Mouse (Mus musculus) midbrain, embryonic 10.5 days (tissue): Measurements from ENCODE around the gene Pif1. TPM values are rescaled to one million over a fixed set of nuclear protein-coding genes. Genes with fewer than 3 reads are reported as not detected.

ENCODE experiments used
- DNase-seq: peaks from one replicate; pipeline ENCODE4 v3.0.0-alpha.2; 2017; ENCODE audit warnings: low spot score
- H3K27ac ChIP-seq: fragments of 300-500 bp; sonication (generic); replicated peaks from 2 replicates; pipeline ENCODE4 v1.5.1; 2016; ENCODE audit warnings: mild to moderate bottlenecking
- H3K27me3 ChIP-seq: fragments of 300-500 bp; sonication (generic); 2 replicates; pipeline ENCODE4 v1.6.1; 2016; ENCODE audit warnings: low read depth, mild to moderate bottlenecking; ENCODE audit not compliant: poor library complexity, severe bottlenecking
- H3K36me3 ChIP-seq: fragments of 300-500 bp; sonication (generic); 2 replicates; pipeline ENCODE4 v1.6.1; 2016; ENCODE audit warnings: mild to moderate bottlenecking, moderate library complexity
- H3K4me1 ChIP-seq: fragments of 300-500 bp; sonication (generic); 2 replicates; pipeline ENCODE4 v1.6.1; 2016
- H3K4me3 ChIP-seq: fragments of 300-500 bp; sonication (generic); 2 replicates; pipeline ENCODE4 v1.5.1; 2016; ENCODE audit warnings: mild to moderate bottlenecking, moderate library complexity
- H3K9me3 ChIP-seq: fragments of 300-500 bp; sonication (generic); replicated peaks from 2 replicates; pipeline ENCODE4 v1.6.1; 2016; ENCODE audit warnings: mild to moderate bottlenecking
- WGBS: fragments of 180-500 bp; shearing (Covaris S2); methylation state at CpG from one replicate; pipeline ENCODE4 v1.1.7; 2016; 5-methylcytosine and 5-hydroxymethylcytosine counted together
- polyA plus RNA-seq: library from polyadenylated mRNA; unstranded; fragments of >200 nt; fragmentation: Nextera tagmentation; extraction: Ambion mirVana; gene quantifications from 2 replicates; pipeline ENCODE4 v1.2.1, GENCODE M21; 2016

The Pif1 gene
- polyA plus RNA-seq, 1 experiment from 2014 or later, result 27.8 TPM

DNA sequence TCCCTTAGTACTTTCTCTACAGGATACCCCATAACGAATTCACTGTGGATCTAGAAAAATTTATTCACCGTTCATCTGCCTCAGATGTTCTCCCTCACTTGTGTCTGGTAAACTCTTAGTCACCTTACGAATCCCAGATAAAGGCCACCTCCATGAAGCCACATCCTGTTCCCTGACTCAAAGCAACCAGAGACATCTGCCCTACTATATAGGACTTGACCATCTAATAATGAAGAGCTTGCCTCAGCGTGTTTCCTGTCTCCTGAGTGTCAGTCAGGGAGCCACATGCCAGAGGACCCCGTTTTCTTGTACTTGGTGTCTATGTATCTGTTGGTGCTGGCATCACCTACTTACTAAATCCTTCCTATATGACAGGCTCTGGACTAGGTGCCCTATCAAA lies 37.3 kb upstream of the Pif1 start:
- no peaks in the 10 kb centered on the region for H3K27me3 ChIP-seq
- H3K4me1 ChIP-seq, result peaks cover 57% of the 10 kb centered on the region
- no peak overlapping the region for H3K4me3 ChIP-seq
- DNase-seq, result no peak
- no peaks in the 10 kb centered on the region for H3K9me3 ChIP-seq
- peak overlapping the region; percentile 6; the same call in 1 of the 2 replicates for H3K27ac ChIP-seq
- peaks cover 12% of the 10 kb centered on the region; the same call in 1 of the 2 replicates for H3K36me3 ChIP-seq
- 86% methylated on average over 5 of the region's 5 CpGs for WGBS

DNA sequence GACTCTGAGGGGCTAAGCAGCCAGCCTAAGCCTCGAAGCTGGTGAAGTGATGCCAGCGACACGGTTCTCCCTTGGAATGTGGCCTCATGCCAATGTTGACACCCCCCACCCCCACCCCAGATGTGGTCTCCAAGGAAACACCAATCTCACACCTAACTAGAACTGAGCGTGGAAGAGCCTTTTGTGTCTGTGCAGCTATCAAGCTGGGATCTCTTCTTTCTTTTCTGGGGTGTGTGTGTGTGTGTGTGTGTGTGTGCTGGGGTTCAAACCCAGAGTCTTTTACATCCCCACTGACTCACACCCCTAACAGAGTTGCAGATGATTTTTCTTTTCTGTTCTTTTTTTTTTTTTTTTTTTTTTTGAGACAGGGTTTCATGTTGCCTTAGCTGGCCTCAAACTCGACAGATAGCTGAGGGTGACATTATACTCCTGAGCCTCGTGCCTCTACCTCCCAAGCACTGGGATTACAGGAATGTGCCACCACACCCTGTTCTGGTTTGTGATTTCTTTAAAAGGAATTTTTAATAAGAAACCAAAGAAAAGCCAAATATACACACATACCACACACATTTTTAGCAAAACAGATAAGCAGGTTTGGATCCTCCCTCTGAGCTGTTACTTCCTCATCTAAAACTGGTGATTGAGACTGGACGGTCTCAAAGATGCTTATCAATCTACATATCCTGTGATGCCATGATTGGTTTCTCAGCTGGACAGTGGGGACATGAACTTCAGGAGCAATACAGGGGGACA lies 36.7 kb upstream of the Pif1 start:
- peaks cover 63% of the 10 kb centered on the region for H3K4me1 ChIP-seq
- H3K27me3 ChIP-seq, result no peaks in the 10 kb centered on the region
- H3K36me3 ChIP-seq, result peaks cover 12% of the 10 kb centered on the region; the same call in 1 of the 2 replicates
- 44% methylated on average over 7 of the region's 7 CpGs for WGBS
- no peaks in the 10 kb centered on the region for H3K9me3 ChIP-seq
- no peak for DNase-seq
- no peak overlapping the region for H3K4me3 ChIP-seq
- peak overlapping the region; percentile 75 for H3K27ac ChIP-seq

DNA sequence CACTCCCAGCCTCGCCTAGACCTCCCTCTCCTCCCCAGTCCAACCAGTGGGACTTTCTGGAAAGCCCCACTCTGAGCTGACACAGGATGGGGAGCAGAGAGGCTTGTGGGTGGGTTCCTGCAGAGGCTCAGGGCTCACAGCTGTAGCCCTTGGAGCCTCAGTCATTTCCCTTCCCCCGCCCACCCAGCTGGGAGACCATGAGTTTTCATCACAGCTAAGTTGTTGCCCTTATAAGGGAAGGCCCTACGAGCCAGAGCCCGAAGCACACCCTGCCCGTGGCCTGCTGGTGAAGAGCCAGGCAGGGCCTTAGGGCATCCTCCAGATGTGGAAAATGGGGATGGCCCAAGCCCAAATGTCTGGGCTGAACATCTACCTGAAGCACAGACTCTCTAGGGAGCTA lies 35.9 kb upstream of the Pif1 start:
- Histone ChIP-seq H3K4me3 (no peak overlapping the region), H3K27ac (peak overlapping the region; percentile 75), H3K27me3 (no peaks in the 10 kb centered on the region), H3K4me1 (peaks cover 62% of the 10 kb centered on the region), H3K36me3 (peaks cover 19% of the 10 kb centered on the region), H3K9me3 (no peaks in the 10 kb centered on the region)
- DNase-seq, result peak; percentile 54
- WGBS, result 34% methylated on average over 5 of the region's 5 CpGs

DNA sequence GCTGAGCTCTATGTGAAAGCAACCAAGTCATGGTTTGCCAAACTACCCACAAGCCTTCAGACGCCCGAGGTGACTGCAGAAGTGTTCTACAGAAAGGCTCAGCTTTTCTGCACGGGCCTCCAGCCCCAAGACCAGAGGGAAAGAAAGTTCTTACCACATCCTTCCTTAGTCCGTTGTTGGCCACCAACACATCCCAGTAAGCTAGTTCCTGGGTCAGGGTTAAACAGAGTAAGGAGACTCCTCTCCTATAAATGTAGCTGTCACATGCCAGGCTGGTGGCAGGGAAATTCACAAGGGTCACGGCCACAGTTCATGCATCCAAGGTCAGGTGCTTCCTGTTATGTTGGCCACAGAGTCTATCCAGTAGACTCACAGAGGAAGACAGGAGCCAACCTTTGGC lies 34.8 kb upstream of the Pif1 start:
- no peaks in the 10 kb centered on the region for H3K27me3 ChIP-seq
- peaks cover 54% of the 10 kb centered on the region for H3K4me1 ChIP-seq
- H3K4me3 ChIP-seq, result no peak overlapping the region
- no peak for DNase-seq
- H3K9me3 ChIP-seq, result no peaks in the 10 kb centered on the region
- WGBS, result 88% methylated on average over 5 of the region's 5 CpGs
- H3K27ac ChIP-seq, result no peak overlapping the region
- peaks cover 30% of the 10 kb centered on the region for H3K36me3 ChIP-seq

DNA sequence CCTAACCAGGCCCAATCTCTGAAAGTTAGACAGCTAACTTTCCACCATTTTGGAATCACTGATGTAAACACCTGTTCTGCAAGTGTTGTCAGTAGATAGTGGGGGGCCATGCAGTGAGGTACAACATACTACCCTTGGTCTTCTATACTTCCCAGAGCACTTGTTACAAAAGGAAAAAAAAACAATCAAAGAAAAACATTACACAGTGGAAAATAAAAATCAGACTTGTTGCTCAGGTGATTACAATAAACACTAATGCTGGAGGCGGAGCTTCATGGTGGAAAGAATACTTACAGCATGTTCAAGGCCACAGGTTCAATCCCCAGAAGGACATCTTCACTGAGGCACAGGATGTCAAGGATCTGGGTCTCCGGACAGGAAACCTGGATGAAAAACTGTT lies 34.2 kb upstream of the Pif1 start:
- DNase-seq, result no peak
- Histone ChIP-seq H3K9me3 (no peaks in the 10 kb centered on the region), H3K27ac (no peak overlapping the region), H3K4me3 (no peak overlapping the region), H3K4me1 (peaks cover 50% of the 10 kb centered on the region), H3K36me3 (peaks cover 36% of the 10 kb centered on the region), H3K27me3 (no peaks in the 10 kb centered on the region)
- over 99% methylated on average over 2 of the region's 2 CpGs for WGBS

DNA sequence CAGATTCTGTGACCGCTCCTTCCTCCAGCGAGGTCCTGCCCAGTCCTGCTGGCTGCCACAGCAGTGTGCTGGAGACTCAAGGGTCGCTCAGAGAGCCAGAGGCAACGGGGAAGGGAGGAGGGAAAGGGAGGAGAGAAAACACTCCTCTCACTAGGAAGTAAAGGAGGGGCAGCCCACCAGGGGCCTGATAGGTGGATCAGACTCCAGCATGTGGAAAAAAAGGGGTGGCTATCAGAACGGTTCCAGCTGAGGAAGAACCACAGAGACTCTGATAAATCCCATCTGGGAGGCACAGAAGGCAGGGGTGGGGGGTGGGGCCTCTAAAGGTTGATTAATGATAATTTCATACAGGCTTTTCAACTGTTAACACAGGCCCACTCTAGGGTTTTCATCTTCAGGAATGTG lies 32.0 kb upstream of the Pif1 start:
- peak overlapping the region; percentile 67 for H3K27ac ChIP-seq
- WGBS, result 24% methylated on average over 5 of the region's 5 CpGs
- no peaks in the 10 kb centered on the region for H3K27me3 ChIP-seq
- H3K4me1 ChIP-seq, result peaks cover 31% of the 10 kb centered on the region
- peaks cover 56% of the 10 kb centered on the region for H3K36me3 ChIP-seq
- DNase-seq, result no peak
- no peak overlapping the region for H3K4me3 ChIP-seq
- H3K9me3 ChIP-seq, result no peaks in the 10 kb centered on the region

DNA sequence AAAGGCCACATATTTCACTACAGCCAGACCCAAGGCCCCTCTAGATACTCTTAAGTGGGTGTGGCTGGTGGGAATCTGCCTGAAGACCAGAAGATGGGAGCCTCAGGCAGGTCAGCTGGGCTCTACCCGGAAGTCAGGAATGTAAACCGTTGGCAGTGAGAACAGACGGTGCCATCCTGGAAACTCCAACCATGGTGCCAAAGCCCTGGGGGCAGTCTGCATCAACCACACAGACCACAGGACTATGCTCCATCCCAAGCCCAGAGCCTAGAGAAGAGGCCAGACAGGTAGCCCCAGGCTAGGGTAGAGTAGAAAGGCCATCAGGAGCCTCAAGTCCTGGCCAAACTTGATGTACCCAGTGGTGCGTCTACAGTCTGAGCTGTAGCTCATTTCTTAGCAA lies 31.3 kb upstream of the Pif1 start:
- Histone ChIP-seq H3K4me1 (peaks cover 25% of the 10 kb centered on the region), H3K4me3 (no peak overlapping the region), H3K27ac (0 out of 2 replicates have a peak overlapping the region, but pooled peaks have one; percentile 67), H3K27me3 (no peaks in the 10 kb centered on the region), H3K36me3 (peaks cover 62% of the 10 kb centered on the region), H3K9me3 (no peaks in the 10 kb centered on the region)
- no peak for DNase-seq
- 94% methylated on average over 4 of the region's 4 CpGs for WGBS

DNA sequence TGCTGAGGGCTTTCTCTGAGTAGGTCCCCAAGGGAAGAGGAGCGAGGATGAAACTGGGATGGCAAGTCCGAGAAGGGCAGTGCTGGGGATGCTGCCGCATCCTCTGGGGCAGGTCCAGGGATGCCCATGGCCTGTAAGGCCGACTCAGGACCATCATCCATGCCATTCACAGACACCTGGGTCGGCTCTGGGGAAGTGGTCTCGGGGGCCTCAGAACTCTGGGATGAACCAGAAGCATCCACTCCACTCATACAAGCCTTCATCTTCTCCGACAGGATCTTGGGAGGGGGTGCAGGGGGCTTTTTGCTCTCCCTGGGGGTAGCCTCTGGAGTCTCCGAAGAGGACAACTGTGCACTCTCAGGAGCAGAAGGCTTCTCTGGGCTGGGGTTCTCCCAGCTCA lies 30.6 kb upstream of the Pif1 start:
- 95% methylated on average over 8 of the region's 8 CpGs for whole genome bisulfite sequencing
- H3K27me3 ChIP-seq, result no peaks in the 10 kb centered on the region
- no peak overlapping the region for H3K27ac ChIP-seq
- H3K9me3 ChIP-seq, result no peaks in the 10 kb centered on the region
- no peak for DNase-seq
- H3K4me3 ChIP-seq, result no peak overlapping the region
- peaks cover 23% of the 10 kb centered on the region for H3K4me1 ChIP-seq
- peaks cover 62% of the 10 kb centered on the region for H3K36me3 ChIP-seq

DNA sequence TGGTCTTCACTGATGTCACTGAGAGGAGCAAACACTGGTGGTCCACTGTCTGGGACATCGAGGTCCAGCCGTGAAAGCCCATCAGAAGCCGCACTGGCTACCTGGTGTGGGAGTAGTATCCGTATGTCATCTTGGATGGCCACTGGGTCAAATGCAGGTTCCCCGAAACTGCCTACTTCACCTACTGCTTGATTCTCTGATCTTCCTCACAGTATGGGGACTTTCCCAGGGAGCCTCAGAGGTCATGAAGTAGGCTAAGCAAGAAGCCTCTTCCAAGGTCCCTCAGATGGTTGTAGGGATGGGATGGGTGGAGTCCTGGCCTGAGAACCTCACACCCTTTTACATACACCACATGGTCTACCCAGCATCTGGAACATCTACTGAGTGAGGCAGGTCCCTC lies 30.0 kb upstream of the Pif1 start:
- Histone ChIP-seq H3K4me1 (peaks cover 26% of the 10 kb centered on the region), H3K4me3 (no peak overlapping the region), H3K27ac (no peak overlapping the region), H3K27me3 (no peaks in the 10 kb centered on the region), H3K9me3 (no peaks in the 10 kb centered on the region), H3K36me3 (peaks cover 61% of the 10 kb centered on the region)
- no peak for DNase-seq
- WGBS, result 94% methylated on average over 5 of the region's 5 CpGs

DNA sequence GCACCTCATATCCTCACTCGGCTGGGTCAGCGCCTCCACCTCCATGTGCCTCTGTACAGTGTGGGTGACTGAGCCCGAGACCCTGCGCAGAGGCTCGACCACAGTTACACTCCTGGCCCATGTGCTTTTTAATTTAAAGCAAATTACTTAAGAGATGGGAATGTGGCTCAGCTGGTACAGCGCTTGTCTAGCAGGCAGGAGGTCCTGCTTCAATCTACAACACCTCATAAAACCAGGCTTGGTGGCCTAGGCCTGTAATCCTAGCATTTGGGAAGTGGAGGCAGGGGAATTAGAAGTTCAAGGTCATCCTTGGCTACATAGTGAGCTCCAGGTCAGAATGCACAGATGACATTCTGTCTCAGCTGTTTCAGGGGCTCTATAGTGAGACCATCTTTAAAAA lies 28.2 kb upstream of the Pif1 start:
- no peaks in the 10 kb centered on the region for H3K9me3 ChIP-seq
- H3K4me1 ChIP-seq, result peaks cover 35% of the 10 kb centered on the region
- H3K4me3 ChIP-seq, result no peak overlapping the region
- 90% methylated on average over 6 of the region's 6 CpGs for WGBS
- peaks cover 65% of the 10 kb centered on the region for H3K36me3 ChIP-seq
- no peak overlapping the region for H3K27ac ChIP-seq
- DNase-seq, result no peak
- no peaks in the 10 kb centered on the region for H3K27me3 ChIP-seq

DNA sequence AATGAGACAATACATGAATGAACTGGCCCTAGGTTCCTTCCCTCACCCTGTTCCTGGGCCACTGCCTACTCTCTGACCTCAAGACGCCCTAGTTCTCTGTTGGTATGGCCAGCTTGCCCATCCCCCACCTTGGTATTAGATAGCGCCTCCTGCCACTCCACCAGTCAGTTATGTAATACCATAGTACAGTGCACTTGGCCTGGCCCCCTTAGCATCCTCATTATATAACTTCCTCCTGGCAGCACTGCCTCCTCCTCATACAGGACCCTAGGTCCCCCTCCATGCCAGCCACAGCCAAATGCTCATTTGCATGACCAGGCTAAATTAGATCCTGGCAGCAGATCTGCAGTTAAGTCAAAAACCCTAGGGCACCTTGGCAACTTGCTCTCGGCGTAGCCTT lies 25.9 kb upstream of the Pif1 start:
- no peak for DNase-seq
- Histone ChIP-seq H3K27ac (peak overlapping the region; percentile 82), H3K27me3 (no peaks in the 10 kb centered on the region), H3K36me3 (peaks cover 78% of the 10 kb centered on the region), H3K4me1 (peaks cover 21% of the 10 kb centered on the region), H3K9me3 (no peaks in the 10 kb centered on the region), H3K4me3 (no peak overlapping the region)
- WGBS, result 91% methylated on average over 4 of the region's 4 CpGs

DNA sequence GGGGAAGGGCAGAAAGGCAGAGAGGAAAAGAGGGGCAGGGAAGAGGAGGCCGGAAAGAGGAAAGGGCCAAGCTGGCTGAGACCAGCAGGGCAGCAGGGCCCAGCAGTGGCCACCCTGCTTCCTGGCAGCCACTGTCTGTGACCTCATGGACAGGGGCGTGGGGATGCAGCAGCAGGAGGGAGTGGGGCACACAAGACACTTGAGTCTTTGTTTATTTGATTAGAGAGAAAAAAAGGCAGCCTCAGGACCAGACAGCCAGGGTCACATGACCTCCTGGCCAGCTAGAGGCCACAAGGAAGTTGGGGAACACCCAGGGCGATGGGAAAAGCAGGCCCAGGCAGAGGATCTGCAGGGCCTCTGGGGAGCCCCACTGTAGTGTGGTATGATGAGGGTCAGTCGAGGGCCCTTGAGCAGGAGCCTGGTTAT lies 24.9 kb upstream of the Pif1 start:
- H3K36me3 ChIP-seq, result peaks cover 74% of the 10 kb centered on the region
- H3K4me3 ChIP-seq, result no peak overlapping the region
- no peaks in the 10 kb centered on the region for H3K27me3 ChIP-seq
- WGBS, result 42% methylated on average over 4 of the region's 4 CpGs
- DNase-seq, result peak; percentile 47
- no peaks in the 10 kb centered on the region for H3K9me3 ChIP-seq
- peak overlapping the region; percentile 82 for H3K27ac ChIP-seq
- H3K4me1 ChIP-seq, result peaks cover 21% of the 10 kb centered on the region

DNA sequence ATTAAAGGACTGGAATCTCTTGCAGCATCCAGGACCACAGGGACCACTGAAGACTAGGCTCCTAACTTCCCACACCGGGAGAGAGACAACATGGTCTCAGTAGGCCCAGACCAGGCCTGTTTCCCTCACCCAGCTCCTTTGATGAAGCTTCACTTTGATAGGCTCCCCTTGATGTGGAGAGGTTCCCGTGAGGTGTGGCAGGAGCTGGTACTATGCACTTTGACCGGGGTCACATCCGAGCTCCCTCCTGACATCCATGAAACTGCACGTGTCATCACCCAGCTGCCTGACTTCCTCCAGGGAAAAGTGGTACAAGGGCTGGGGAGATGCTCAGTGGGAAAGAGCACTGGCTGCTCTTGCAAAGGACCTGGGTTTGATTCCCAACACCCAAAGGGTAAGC lies 23.9 kb upstream of the Pif1 start:
- Histone ChIP-seq H3K27ac (peak overlapping the region; percentile 82; the same call in 1 of the 2 replicates), H3K4me1 (peaks cover 21% of the 10 kb centered on the region), H3K36me3 (peaks cover 69% of the 10 kb centered on the region), H3K9me3 (no peaks in the 10 kb centered on the region), H3K4me3 (no peak overlapping the region), H3K27me3 (no peaks in the 10 kb centered on the region)
- no peak for DNase-seq
- 91% methylated on average over 5 of the region's 5 CpGs for WGBS
